Mouse (Mus musculus) CH12.LX (cell line): ENCODE results near the gene Scfd2.

ENCODE experiments used
- CHD1 ChIP-seq: IDR thresholded peaks from 2 replicates; pipeline ENCODE4 v1.6.1; 2012; ENCODE audit warnings: low read depth, low read length, improper control_type of control experiment, inconsistent platforms
- CTCF ChIP-seq, 2 experiments: IDR thresholded peaks in 1 of 2; conservative IDR thresholded peaks in 1 of 2; 2 replicates each; pipeline ENCODE4 v1.5.1; 2011 to 2012; ENCODE audit warnings: low read depth in 2 of 2, low read length in 2 of 2, improper control_type of control experiment in 1 of 2, inconsistent platforms in 1 of 2, mild to moderate bottlenecking in 1 of 2, moderate library complexity in 1 of 2
- EP300 ChIP-seq: IDR thresholded peaks from 2 replicates; pipeline ENCODE4 v1.6.1; 2011; ENCODE audit warnings: low read length, improper control_type of control experiment
- POLR2A ChIP-seq: IDR thresholded peaks from 2 replicates; pipeline ENCODE4 v1.6.1; 2011; ENCODE audit warnings: low read depth, mild to moderate bottlenecking, improper control_type of control experiment, low read length
- POLR2AphosphoS2 ChIP-seq: IDR thresholded peaks from 2 replicates; pipeline ENCODE4 v1.6.1; 2011; ENCODE audit warnings: low read depth, low read length, improper control_type of control experiment
- RAD21 ChIP-seq: IDR thresholded peaks from 2 replicates; pipeline ENCODE4 v1.6.1; 2011; ENCODE audit warnings: low read depth, mild to moderate bottlenecking, low read length, improper control_type of control experiment, moderate library complexity
- SMC3 ChIP-seq: IDR thresholded peaks from 2 replicates; pipeline ENCODE4 v1.6.1; 2011; ENCODE audit warnings: low read depth, low read length, improper control_type of control experiment
- ZNF384 ChIP-seq: IDR thresholded peaks from 2 replicates; pipeline ENCODE4 v1.6.1; 2012; ENCODE audit warnings: low read depth, low read length, improper control_type of control experiment, inconsistent platforms

DNA sequence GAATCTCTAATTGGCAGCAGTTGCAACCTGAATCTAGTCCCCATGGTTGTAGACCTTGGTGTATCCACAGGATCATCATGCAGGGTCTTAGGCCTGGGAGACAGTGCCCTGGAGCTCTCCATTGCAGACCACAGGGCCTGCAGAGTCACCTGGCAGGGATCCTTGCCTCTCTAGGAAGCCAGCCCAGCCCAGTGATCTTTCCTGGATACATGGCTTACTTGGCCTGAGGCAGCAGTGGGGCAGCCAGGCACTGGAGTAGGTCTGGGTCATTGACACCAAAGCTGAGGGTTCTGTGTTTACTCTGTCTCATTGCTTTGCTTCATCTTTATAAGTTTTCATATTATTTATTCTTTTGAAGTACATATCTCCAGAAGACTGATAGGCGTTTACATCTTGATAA, 29.6 kb upstream of the Scfd2 start:
- TF ChIP-seq SMC3 = no peak
- no peak for TF ChIP-seq RAD21
- no peak for TF ChIP-seq POLR2A
- TF ChIP-seq ZNF384 = no peak
- no peak for TF ChIP-seq EP300
- no peak for TF ChIP-seq CTCF (conservative IDR thresholded peaks at IDR 0.05 in 1 of 2, IDR thresholded peaks at IDR 0.05 in 1 of 2; ENCODE audit: low read depth in 2 of 2, low read length in 2 of 2)
- TF ChIP-seq CHD1 = no peak
- no peak for TF ChIP-seq POLR2AphosphoS2
